Mouse (Mus musculus): Measurements from ENCODE around the gene A3galt2. TPM values are rescaled to one million over a fixed set of nuclear protein-coding genes. Genes with fewer than 3 reads are reported as not detected.
A peak's percentile ranks its signal among the peaks of the same experiment; 100 is the strongest.

The A3galt2 gene
- polyA plus RNA-seq, 1 experiment, result 0.13 TPM

GRCm38 (mm10) chr4:128745160-128745559, 10.0 kb upstream of the A3galt2 start:
- Histone ChIP-seq H3K4me3 (no peak overlapping the region), H3K27me3 (ENCODE audit: control insufficient read depth, insufficient read depth, insufficient read length) (no peaks in the 10 kb centered on the region)
- TF ChIP-seq USF1 (IDR thresholded peaks at IDR 0.05; ENCODE audit: low read depth), result no peak
- no peak for TF ChIP-seq TCF3 (IDR thresholded peaks at IDR 0.05; ENCODE audit: insufficient read length, low read depth)
- TF ChIP-seq REST (IDR thresholded peaks at IDR 0.05; ENCODE audit: insufficient read depth, insufficient read length), result no peak
- no peak for TF ChIP-seq CEBPB (IDR thresholded peaks at IDR 0.05; ENCODE audit: insufficient read depth, poor library complexity, severe bottlenecking)
- no peak for TF ChIP-seq MAX (IDR thresholded peaks at IDR 0.05; ENCODE audit: low read depth)
- no peak for TF ChIP-seq MYOG (IDR thresholded peaks at IDR 0.05; ENCODE audit: control insufficient read depth in 1 of 3, insufficient read depth in 1 of 3, insufficient read length in 2 of 3, low read depth in 2 of 3)
- no peak for TF ChIP-seq SRF (IDR thresholded peaks at IDR 0.05; ENCODE audit: control insufficient read depth, insufficient read length, low read depth)
- no peak for TF ChIP-seq POLR2A (IDR thresholded peaks at IDR 0.05; ENCODE audit: insufficient read length, low read depth)
- TF ChIP-seq POLR2AphosphoS2 (IDR thresholded peaks at IDR 0.05; ENCODE audit: insufficient read length, low read depth), result no peak
- TF ChIP-seq MYOD1 (IDR thresholded peaks at IDR 0.05; ENCODE audit: control insufficient read depth in 1 of 3, insufficient read length in 2 of 3, low read depth in 2 of 3), result no peak
- TF ChIP-seq E2F4 (IDR thresholded peaks at IDR 0.05; ENCODE audit: insufficient read depth), result no peak
- TF ChIP-seq TCF12 (IDR thresholded peaks at IDR 0.05; ENCODE audit: insufficient read depth, poor library complexity, severe bottlenecking), result no peak

DNA sequence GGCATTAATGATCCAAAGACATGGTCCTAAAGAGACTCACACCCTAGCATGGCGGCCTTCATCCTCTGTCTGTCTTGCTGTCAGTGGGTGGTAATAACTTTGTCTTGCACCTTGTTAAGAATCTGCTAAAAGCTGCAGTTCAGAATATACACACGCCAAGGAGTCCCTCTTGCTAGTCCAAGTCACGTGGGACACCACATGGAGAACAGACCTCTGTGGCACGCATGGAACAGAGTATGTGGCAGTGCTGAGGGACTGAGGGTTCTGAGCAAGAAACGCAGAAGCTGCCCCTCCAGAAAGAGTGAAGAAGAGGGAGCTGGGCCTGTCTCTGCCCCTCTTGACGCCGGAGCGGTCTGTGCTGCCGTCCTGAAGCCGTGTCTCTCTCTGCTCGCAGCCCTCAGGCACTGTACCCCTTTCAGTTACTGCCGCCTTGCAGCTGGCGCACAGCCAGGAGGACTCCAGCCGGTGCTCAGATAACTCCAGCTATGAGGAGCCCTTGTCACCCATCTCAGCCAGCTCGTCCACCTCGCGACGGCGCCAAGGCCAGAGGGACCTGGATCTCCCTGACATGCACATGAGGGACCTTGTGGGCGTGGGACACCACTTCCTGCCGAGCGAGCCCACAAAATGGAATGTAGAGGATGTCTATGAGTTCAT, 7.4 kb upstream of the A3galt2 start:
- H3K36me3 ChIP-seq (ENCODE audit: control insufficient read depth, insufficient read depth), result peaks cover 46% of the 10 kb centered on the region
- no peak overlapping the region for H3K4me2 ChIP-seq (ENCODE audit: low read depth)
- TF ChIP-seq POLR2AphosphoS2 (IDR thresholded peaks at IDR 0.05; ENCODE audit: insufficient read length, low read depth), result peak; percentile 33
- TF ChIP-seq REST (IDR thresholded peaks at IDR 0.05; ENCODE audit: insufficient read depth, insufficient read length), result no peak

More at GRCm38 (mm10) chr4:128745160-128745559, 10.0 kb upstream of the A3galt2 start:
- Histone ChIP-seq H3K79me2 (ENCODE audit: control insufficient read depth, insufficient read depth) (peaks cover 32% of the 10 kb centered on the region), H3ac (ENCODE audit: control insufficient read depth, insufficient read length) (no peak overlapping the region), H3K4me2 (ENCODE audit: low read depth) (no peak overlapping the region), H3K36me3 (ENCODE audit: control insufficient read depth, insufficient read depth) (peaks cover 37% of the 10 kb centered on the region)

DNA sequence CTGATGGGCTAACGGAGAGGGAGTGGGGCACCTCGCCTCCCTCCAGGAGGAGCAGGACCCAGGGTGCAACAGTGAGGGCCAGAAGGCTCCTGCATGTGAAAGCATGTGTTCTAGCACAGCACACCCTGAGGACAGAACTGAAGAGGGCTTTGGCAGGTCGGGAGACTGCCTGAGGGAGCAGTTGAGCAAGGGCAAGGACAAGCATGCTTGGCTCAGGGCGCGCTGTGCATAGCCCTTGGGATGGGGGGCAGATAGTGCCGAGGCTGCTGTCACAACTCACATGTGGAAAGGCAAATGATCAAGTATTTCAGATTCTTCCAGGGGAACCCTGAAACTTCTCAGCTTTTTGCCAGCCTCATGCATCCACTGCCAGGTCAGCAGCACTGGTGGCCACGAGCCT, 6.9 kb upstream of the A3galt2 start:
- no peaks in the 10 kb centered on the region for H3K27me3 ChIP-seq (ENCODE audit: control insufficient read depth, insufficient read depth, insufficient read length)
- TF ChIP-seq USF1 (IDR thresholded peaks at IDR 0.05; ENCODE audit: low read depth) (no peak), MYOG (IDR thresholded peaks at IDR 0.05; ENCODE audit: control insufficient read depth in 1 of 3, insufficient read depth in 1 of 3, insufficient read length in 2 of 3, low read depth in 2 of 3) (no peak), REST (IDR thresholded peaks at IDR 0.05; ENCODE audit: insufficient read depth, insufficient read length) (no peak), POLR2A (IDR thresholded peaks at IDR 0.05; ENCODE audit: insufficient read length, low read depth) (no peak), E2F4 (IDR thresholded peaks at IDR 0.05; ENCODE audit: insufficient read depth) (no peak), POLR2AphosphoS2 (IDR thresholded peaks at IDR 0.05; ENCODE audit: insufficient read length, low read depth) (no peak), TCF12 (IDR thresholded peaks at IDR 0.05; ENCODE audit: insufficient read depth, poor library complexity, severe bottlenecking) (no peak), TCF3 (IDR thresholded peaks at IDR 0.05; ENCODE audit: insufficient read length, low read depth) (no peak), SRF (IDR thresholded peaks at IDR 0.05; ENCODE audit: control insufficient read depth, insufficient read length, low read depth) (no peak), CEBPB (IDR thresholded peaks at IDR 0.05; ENCODE audit: insufficient read depth, poor library complexity, severe bottlenecking) (no peak), MYOD1 (IDR thresholded peaks at IDR 0.05; ENCODE audit: control insufficient read depth in 1 of 3, insufficient read length in 2 of 3, low read depth in 2 of 3) (no peak), MAX (IDR thresholded peaks at IDR 0.05; ENCODE audit: low read depth) (no peak)

More for the DNA sequence above, 7.4 kb upstream of the A3galt2 start:
- Histone ChIP-seq H3K79me2 (ENCODE audit: control insufficient read depth, insufficient read depth) (peaks cover 8% of the 10 kb centered on the region), H3K27me3 (ENCODE audit: control insufficient read depth, insufficient read depth, insufficient read length) (no peaks in the 10 kb centered on the region), H3ac (ENCODE audit: control insufficient read depth, insufficient read length) (no peak overlapping the region), H3K4me3 (no peak overlapping the region)

DNA sequence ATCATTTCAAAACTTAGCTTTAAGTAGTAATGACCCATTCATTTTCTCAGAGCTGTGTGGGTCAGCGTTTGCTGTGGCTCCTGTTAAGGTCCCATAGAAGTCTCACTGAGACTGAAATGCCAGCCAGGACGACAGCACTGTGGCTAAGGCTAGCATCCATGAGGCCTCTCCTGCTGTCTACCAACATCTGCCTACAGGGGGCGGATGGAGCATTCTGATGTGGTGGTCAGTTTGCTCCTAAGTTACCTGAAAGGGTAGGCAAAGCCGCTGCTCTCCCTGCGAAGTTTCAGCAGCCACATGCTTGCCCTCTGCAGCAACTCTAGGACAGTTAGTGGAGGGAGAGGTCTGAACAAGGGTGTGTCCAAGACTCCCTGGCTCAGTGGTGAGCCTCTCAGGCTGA, 4.2 kb upstream of the A3galt2 start:
- no peak overlapping the region for H3K4me2 ChIP-seq (ENCODE audit: low read depth)
- no peaks in the 10 kb centered on the region for H3K79me2 ChIP-seq (ENCODE audit: control insufficient read depth, insufficient read depth)
- H3K4me3 ChIP-seq, result no peak overlapping the region
- H3ac ChIP-seq (ENCODE audit: control insufficient read depth, insufficient read length), result no peak overlapping the region
- no peak for TF ChIP-seq MAX (IDR thresholded peaks at IDR 0.05; ENCODE audit: low read depth)
- no peak for TF ChIP-seq USF1 (IDR thresholded peaks at IDR 0.05; ENCODE audit: low read depth)
- TF ChIP-seq TCF3 (IDR thresholded peaks at IDR 0.05; ENCODE audit: insufficient read length, low read depth), result no peak
- TF ChIP-seq MYOD1 (IDR thresholded peaks at IDR 0.05; ENCODE audit: control insufficient read depth in 1 of 3, insufficient read length in 2 of 3, low read depth in 2 of 3), result no peak
- no peak for TF ChIP-seq TCF12 (IDR thresholded peaks at IDR 0.05; ENCODE audit: insufficient read depth, poor library complexity, severe bottlenecking)
- TF ChIP-seq POLR2AphosphoS2 (IDR thresholded peaks at IDR 0.05; ENCODE audit: insufficient read length, low read depth), result no peak
- TF ChIP-seq E2F4 (IDR thresholded peaks at IDR 0.05; ENCODE audit: insufficient read depth), result no peak
- no peak for TF ChIP-seq REST (IDR thresholded peaks at IDR 0.05; ENCODE audit: insufficient read depth, insufficient read length)
- no peak for TF ChIP-seq POLR2A (IDR thresholded peaks at IDR 0.05; ENCODE audit: insufficient read length, low read depth)
- TF ChIP-seq CEBPB (IDR thresholded peaks at IDR 0.05; ENCODE audit: insufficient read depth, poor library complexity, severe bottlenecking), result no peak
- TF ChIP-seq SRF (IDR thresholded peaks at IDR 0.05; ENCODE audit: control insufficient read depth, insufficient read length, low read depth), result no peak
- H3K36me3 ChIP-seq (ENCODE audit: control insufficient read depth, insufficient read depth), result peaks cover 33% of the 10 kb centered on the region
- no peaks in the 10 kb centered on the region for H3K27me3 ChIP-seq (ENCODE audit: control insufficient read depth, insufficient read depth, insufficient read length)

More for the DNA sequence above, 6.9 kb upstream of the A3galt2 start:
- H3K4me2 ChIP-seq (ENCODE audit: low read depth), result no peak overlapping the region
- H3K36me3 ChIP-seq (ENCODE audit: control insufficient read depth, insufficient read depth), result peaks cover 46% of the 10 kb centered on the region
- no peak overlapping the region for H3K4me3 ChIP-seq
- peaks cover 2% of the 10 kb centered on the region for H3K79me2 ChIP-seq (ENCODE audit: control insufficient read depth, insufficient read depth)
- no peak overlapping the region for H3ac ChIP-seq (ENCODE audit: control insufficient read depth, insufficient read length)

All from myocyte (in vitro differentiated cells).